Mouse (Mus musculus): ENCODE results near the gene Kansl1. TPM values are rescaled to one million over a fixed set of nuclear protein-coding genes. Genes with fewer than 3 reads are reported as not detected.

The Kansl1 gene
- polyA plus RNA-seq, 1 experiment from 2014 or later, result 19.3 TPM

- no peak for DNase-seq (ENCODE audit: low spot score)
- Histone ChIP-seq H3K4me3 (no peak overlapping the region), H3K27ac (no peak overlapping the region), H3K4me1 (no peaks in the 10 kb centered on the region), H3K27me3 (ENCODE audit: insufficient read depth, poor library complexity, severe bottlenecking) (no peaks in the 10 kb centered on the region), H3K9me3 (no peaks in the 10 kb centered on the region), H3K36me3 (peaks cover 6% of the 10 kb centered on the region; the same call in 1 of the 2 replicates)
- 92% methylated on average over 2 of the region's 2 CpGs for WGBS
Observed at GRCm38 (mm10) chr11:104383167-104383810, 85.4 kb downstream of the Kansl1 start.

GRCm38 (mm10) chr11:104381887-104382286, 86.8 kb downstream of the Kansl1 start:
- 81% methylated on average over 4 of the region's 4 CpGs for WGBS
- no peak for DNase-seq (ENCODE audit: low spot score)

DNA sequence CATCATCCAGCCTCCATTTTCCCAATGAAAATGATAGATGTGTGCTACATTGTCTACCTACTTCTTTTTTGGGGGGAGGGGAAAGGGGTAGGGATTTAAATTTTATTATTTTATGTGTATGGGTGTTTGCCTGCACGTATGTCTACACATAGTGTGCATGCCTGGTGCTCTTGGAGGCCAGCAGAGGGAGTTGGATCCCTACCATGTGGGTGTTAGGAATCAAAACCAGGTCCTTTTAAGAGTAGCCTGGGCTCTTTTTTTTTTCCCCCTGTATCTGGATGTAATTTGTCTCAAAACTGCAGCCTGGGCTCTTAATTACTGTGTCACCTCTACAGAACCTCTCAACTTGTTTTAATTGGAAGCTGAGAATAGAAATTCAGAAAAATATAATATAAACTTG, 89.0 kb downstream of the Kansl1 start:
- peaks cover 16% of the 10 kb centered on the region for H3K36me3 ChIP-seq
- WGBS, result 87% methylated on average over 1 of the region's 1 CpGs
- H3K27me3 ChIP-seq (ENCODE audit: insufficient read depth, poor library complexity, severe bottlenecking), result no peaks in the 10 kb centered on the region
- DNase-seq (ENCODE audit: low spot score), result no peak
- no peak overlapping the region for H3K27ac ChIP-seq
- H3K9me3 ChIP-seq, result no peaks in the 10 kb centered on the region
- H3K4me1 ChIP-seq, result no peaks in the 10 kb centered on the region
- H3K4me3 ChIP-seq, result no peak overlapping the region

More at GRCm38 (mm10) chr11:104381887-104382286, 86.8 kb downstream of the Kansl1 start:
- no peaks in the 10 kb centered on the region for H3K9me3 ChIP-seq
- no peak overlapping the region for H3K4me3 ChIP-seq
- H3K27me3 ChIP-seq (ENCODE audit: insufficient read depth, poor library complexity, severe bottlenecking), result no peaks in the 10 kb centered on the region
- H3K36me3 ChIP-seq, result peaks cover 12% of the 10 kb centered on the region
- H3K27ac ChIP-seq, result no peak overlapping the region
- no peaks in the 10 kb centered on the region for H3K4me1 ChIP-seq

- no peak overlapping the region for H3K4me3 ChIP-seq
- H3K27ac ChIP-seq, result no peak overlapping the region
- H3K36me3 ChIP-seq, result peaks cover 33% of the 10 kb centered on the region
- H3K27me3 ChIP-seq (ENCODE audit: insufficient read depth, poor library complexity, severe bottlenecking), result no peaks in the 10 kb centered on the region
- WGBS, result 91% methylated on average over 3 of the region's 3 CpGs
- H3K9me3 ChIP-seq, result no peaks in the 10 kb centered on the region
- no peak for DNase-seq (ENCODE audit: low spot score)
- H3K4me1 ChIP-seq, result no peaks in the 10 kb centered on the region
Observed at GRCm38 (mm10) chr11:104376291-104376690, 92.4 kb downstream of the Kansl1 start.

DNA sequence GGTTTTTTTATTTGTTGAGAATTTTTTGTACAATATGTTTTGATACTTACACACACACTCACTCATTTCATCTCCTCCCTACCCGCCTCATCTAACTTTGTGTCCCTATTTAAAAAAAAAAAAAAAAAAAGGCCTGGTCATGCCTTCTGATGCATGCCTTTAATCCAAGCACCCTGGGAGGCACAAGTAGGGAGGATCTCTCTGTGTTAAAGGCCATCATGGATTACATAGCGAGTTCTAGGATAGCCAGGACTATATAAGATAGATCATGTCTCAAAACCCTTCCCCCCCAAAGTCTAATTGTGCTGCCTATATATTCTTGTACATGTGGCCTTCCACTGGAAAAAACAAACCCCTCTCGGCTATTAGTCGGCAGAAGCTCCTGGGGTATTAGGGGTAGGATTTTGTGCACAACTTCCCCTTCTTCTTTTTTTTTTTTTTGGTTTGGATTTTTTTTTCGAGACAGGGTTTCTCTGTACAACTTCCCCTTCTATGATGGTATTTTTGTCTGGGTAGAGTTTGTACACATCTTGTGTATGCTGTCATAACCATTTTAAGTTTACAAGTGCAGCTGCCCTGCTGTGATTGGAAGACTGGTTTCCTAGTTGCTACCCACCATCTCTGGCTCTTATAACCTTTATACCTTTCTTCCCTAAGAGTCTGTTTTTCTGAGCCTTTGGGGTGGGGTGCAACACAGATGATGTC, 101.0 kb downstream of the Kansl1 start:
- H3K9me3 ChIP-seq, result no peaks in the 10 kb centered on the region
- 91% methylated on average over 5 of the region's 5 CpGs for WGBS
- H3K36me3 ChIP-seq, result peaks cover 18% of the 10 kb centered on the region
- no peak overlapping the region for H3K4me3 ChIP-seq
- H3K27me3 ChIP-seq (ENCODE audit: insufficient read depth, poor library complexity, severe bottlenecking), result no peaks in the 10 kb centered on the region
- DNase-seq (ENCODE audit: low spot score), result no peak
- no peaks in the 10 kb centered on the region for H3K4me1 ChIP-seq
- no peak overlapping the region for H3K27ac ChIP-seq

GRCm38 (mm10) chr11:104363823-104364600, 104.6 kb downstream of the Kansl1 start:
- WGBS, result 64% methylated on average over 2 of the region's 2 CpGs
- Histone ChIP-seq H3K9me3 (no peaks in the 10 kb centered on the region), H3K4me3 (no peak overlapping the region), H3K27ac (no peak overlapping the region), H3K36me3 (peaks cover 16% of the 10 kb centered on the region; the same call in 1 of the 2 replicates), H3K27me3 (ENCODE audit: insufficient read depth, poor library complexity, severe bottlenecking) (no peaks in the 10 kb centered on the region), H3K4me1 (no peaks in the 10 kb centered on the region)
- DNase-seq (ENCODE audit: low spot score), result no peak

DNA sequence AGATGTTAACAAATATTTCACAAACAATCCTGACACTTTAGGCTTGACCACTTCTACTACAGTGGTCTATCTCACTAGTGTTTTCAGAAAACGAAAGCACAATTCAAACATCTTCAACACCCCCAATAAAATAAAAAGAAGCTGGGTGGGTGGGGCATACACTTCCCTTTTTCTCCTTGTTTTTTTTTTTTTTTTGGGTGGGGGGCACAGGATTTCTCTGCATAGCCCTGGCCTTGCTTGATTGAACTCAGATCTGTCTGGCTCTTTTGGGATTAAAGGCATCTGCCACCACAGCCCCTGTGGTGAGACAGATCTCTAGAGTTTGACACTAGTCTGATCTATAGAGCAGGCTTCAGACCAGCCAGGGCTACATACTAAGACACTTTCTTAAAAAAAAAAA, 106.0 kb downstream of the Kansl1 start:
- Histone ChIP-seq H3K4me3 (no peak overlapping the region), H3K9me3 (no peaks in the 10 kb centered on the region), H3K36me3 (peaks cover 9% of the 10 kb centered on the region; the same call in 1 of the 2 replicates), H3K27me3 (ENCODE audit: insufficient read depth, poor library complexity, severe bottlenecking) (no peaks in the 10 kb centered on the region), H3K4me1 (no peaks in the 10 kb centered on the region), H3K27ac (no peak overlapping the region)
- 88% methylated on average over 1 of the region's 1 CpGs for WGBS
- no peak for DNase-seq (ENCODE audit: low spot score)

DNA sequence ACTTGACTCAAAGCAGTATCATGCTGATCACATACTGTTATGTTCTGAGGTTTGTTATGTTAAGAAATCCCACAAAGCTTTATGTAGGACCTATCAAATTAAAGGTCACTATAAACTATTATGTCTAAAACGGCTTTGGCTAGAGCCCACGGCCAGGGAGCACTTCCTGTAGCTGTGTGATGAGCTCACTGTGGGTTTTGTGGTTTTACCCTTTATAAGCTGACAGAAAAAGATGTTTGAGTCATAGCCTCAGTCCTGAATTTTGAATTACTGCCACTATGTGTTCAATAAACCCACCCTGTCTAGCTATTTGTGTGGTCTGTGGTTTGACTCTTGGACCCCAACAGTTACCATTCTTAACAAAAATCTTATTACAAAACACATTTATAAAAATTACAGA, 106.9 kb downstream of the Kansl1 start:
- H3K27ac ChIP-seq, result no peak overlapping the region
- DNase-seq (ENCODE audit: low spot score), result no peak
- 63% methylated on average over 2 of the region's 2 CpGs for WGBS
- no peaks in the 10 kb centered on the region for H3K9me3 ChIP-seq
- H3K27me3 ChIP-seq (ENCODE audit: insufficient read depth, poor library complexity, severe bottlenecking), result no peaks in the 10 kb centered on the region
- no peak overlapping the region for H3K4me3 ChIP-seq
- peaks cover 17% of the 10 kb centered on the region for H3K36me3 ChIP-seq
- no peaks in the 10 kb centered on the region for H3K4me1 ChIP-seq

- no peak overlapping the region for H3K4me3 ChIP-seq
- H3K9me3 ChIP-seq, result no peaks in the 10 kb centered on the region
- H3K36me3 ChIP-seq, result peaks cover 84% of the 10 kb centered on the region
- no peaks in the 10 kb centered on the region for H3K4me1 ChIP-seq
- no peak for DNase-seq (ENCODE audit: low spot score)
- no peak overlapping the region for H3K27ac ChIP-seq
- WGBS, result 71% methylated on average over 3 of the region's 3 CpGs
- H3K27me3 ChIP-seq (ENCODE audit: insufficient read depth, poor library complexity, severe bottlenecking), result no peaks in the 10 kb centered on the region
Observed at GRCm38 (mm10) chr11:104346931-104347330, 121.7 kb downstream of the Kansl1 start.

GRCm38 (mm10) chr11:104334946-104335345, 133.7 kb downstream of the Kansl1 start:
- H3K36me3 ChIP-seq, result peaks cover 72% of the 10 kb centered on the region

DNA sequence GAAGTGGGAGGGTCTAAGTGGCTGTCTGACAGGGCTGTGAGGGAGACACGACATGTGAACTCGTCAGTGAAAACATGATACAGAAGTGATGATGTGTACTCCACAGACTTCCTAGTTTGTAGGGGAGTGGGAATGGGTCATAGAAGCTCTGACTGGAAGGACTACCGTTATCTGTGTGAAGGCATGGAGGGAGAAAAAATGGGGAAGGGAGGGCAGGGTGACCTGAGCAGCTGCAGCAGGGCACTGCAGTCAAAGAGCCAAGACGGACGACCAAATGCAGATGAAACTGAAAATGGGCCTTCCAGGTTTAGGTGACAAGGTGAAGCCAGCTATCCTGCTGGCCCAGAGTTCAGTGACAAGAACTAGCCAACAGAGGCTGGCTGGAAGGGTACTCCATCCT, 134.5 kb downstream of the Kansl1 start:
- Histone ChIP-seq H3K36me3 (peaks cover 65% of the 10 kb centered on the region), H3K4me3 (no peak overlapping the region), H3K27ac (no peak overlapping the region), H3K27me3 (ENCODE audit: insufficient read depth, poor library complexity, severe bottlenecking) (no peaks in the 10 kb centered on the region), H3K9me3 (no peaks in the 10 kb centered on the region), H3K4me1 (peaks cover 13% of the 10 kb centered on the region; the same call in 1 of the 2 replicates)
- DNase-seq (ENCODE audit: low spot score), result peak; percentile 63
- WGBS, result 39% methylated on average over 5 of the region's 5 CpGs

More at GRCm38 (mm10) chr11:104334946-104335345, 133.7 kb downstream of the Kansl1 start:
- no peaks in the 10 kb centered on the region for H3K27me3 ChIP-seq (ENCODE audit: insufficient read depth, poor library complexity, severe bottlenecking)
- H3K27ac ChIP-seq, result no peak overlapping the region
- H3K9me3 ChIP-seq, result no peaks in the 10 kb centered on the region
- H3K4me1 ChIP-seq, result peaks cover 7% of the 10 kb centered on the region; the same call in 1 of the 2 replicates
- H3K4me3 ChIP-seq, result no peak overlapping the region
- peak; percentile 71 for DNase-seq (ENCODE audit: low spot score)
- 90% methylated on average over 13 of the region's 13 CpGs for WGBS

DNA sequence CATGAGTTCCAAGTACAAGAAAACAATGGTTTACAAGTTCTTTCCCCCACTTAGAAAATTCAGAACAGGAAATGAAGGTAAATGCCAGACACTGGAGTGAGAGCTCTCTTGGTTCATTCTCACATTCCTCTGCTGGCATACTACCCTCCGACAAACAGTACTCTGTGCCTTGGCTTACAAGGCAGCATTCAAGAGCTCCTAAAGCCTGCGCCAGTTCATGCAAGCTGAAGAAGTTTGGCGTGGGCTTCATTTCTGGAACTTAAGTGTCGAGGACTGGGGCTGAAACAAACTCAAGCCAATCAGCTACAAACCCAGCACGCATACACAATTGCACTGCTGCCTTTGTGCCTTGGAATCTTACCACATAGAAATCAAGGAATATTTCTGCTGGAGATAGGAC, 136.6 kb downstream of the Kansl1 start:
- Histone ChIP-seq H3K9me3 (no peaks in the 10 kb centered on the region), H3K36me3 (peaks cover 47% of the 10 kb centered on the region), H3K27me3 (ENCODE audit: insufficient read depth, poor library complexity, severe bottlenecking) (no peaks in the 10 kb centered on the region), H3K27ac (no peak overlapping the region), H3K4me1 (peaks cover 20% of the 10 kb centered on the region; the same call in 1 of the 2 replicates), H3K4me3 (no peak overlapping the region)
- no peak for DNase-seq (ENCODE audit: low spot score)
- WGBS, result 86% methylated on average over 5 of the region's 5 CpGs

- no peak for DNase-seq (ENCODE audit: low spot score)
- Histone ChIP-seq H3K4me1 (peaks cover 20% of the 10 kb centered on the region; the same call in 1 of the 2 replicates), H3K27me3 (ENCODE audit: insufficient read depth, poor library complexity, severe bottlenecking) (no peaks in the 10 kb centered on the region), H3K4me3 (no peak overlapping the region), H3K27ac (no peak overlapping the region), H3K9me3 (no peaks in the 10 kb centered on the region), H3K36me3 (peaks cover 41% of the 10 kb centered on the region)
- 83% methylated on average over 3 of the region's 3 CpGs for WGBS
Observed at GRCm38 (mm10) chr11:104331208-104331607, 137.5 kb downstream of the Kansl1 start.

Data from heart, embryonic 10.5 days (tissue).